Mouse (Mus musculus): ENCODE results near the gene B4galt5.

- no peak for TF ChIP-seq POLR2A (IDR thresholded peaks at IDR 0.05; ENCODE audit: control insufficient read depth, low read depth, low read length)
- no peak for TF ChIP-seq CTCF (IDR thresholded peaks at IDR 0.05; ENCODE audit: control insufficient read depth, insufficient read depth, insufficient replicate concordance, low read depth, low read length)
These were observed 38.9 kb downstream of the B4galt5 start for GRCm38 (mm10) chr2:167310121-167310520.
